Mouse (Mus musculus): ENCODE measurements at regions not wholly inside any gene's neighbourhood (a gene's known extent, or its start where the extent isn't known, plus 50 kb on each side); places are given as distances from the start of the nearest gene placed in this dataset.

GRCm38 (mm10) chr11:71944398-71945097, 92.8 kb downstream of the Aipl1 start (continued):
- TF ChIP-seq CHD1 (IDR thresholded peaks at IDR 0.05; ENCODE audit: low read depth, low read length) (no peak), SIN3A (IDR thresholded peaks at IDR 0.05; ENCODE audit: low read length) (no peak)

DNA sequence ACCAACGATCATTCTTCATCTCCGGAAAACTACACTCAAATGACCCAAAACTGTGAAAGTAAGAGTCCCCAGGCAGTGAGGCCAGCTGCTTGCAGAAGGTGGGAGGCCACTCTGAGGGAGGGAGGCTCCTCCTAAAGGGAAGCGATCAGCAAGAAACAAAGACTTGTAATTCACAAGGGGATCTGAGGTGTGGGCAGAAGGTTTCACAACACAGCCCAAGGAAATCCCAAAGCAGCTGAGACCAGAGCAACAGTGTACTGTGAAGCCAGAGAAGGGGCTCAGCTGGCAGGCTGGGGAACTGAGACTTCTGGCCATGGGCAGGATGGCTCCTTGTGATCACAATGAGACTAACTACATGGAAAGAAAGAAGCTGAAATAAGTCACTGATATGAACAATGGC, 93.8 kb downstream of the Aipl1 start:
- H3K27ac ChIP-seq (ENCODE audit: control insufficient read depth, low read depth, low read length), result no peak overlapping the region
- no peak overlapping the region for H3K4me3 ChIP-seq (ENCODE audit: control insufficient read depth in 1 of 2, insufficient read depth in 1 of 2, low read depth in 2 of 2, low read length in 2 of 2)
- no peaks in the 10 kb centered on the region for H3K4me1 ChIP-seq (ENCODE audit: control insufficient read depth in 1 of 2, insufficient read depth in 2 of 2, low read length in 2 of 2)
- H3K9ac ChIP-seq (ENCODE audit: control insufficient read depth, low read depth, low read length, poor library complexity, severe bottlenecking), result no peak overlapping the region
- no peaks in the 10 kb centered on the region for H3K27me3 ChIP-seq (ENCODE audit: control insufficient read depth in 1 of 2, insufficient read depth in 2 of 2, low read length in 2 of 2)
- H3K79me2 ChIP-seq (ENCODE audit: control insufficient read depth, insufficient read depth, low read length, poor library complexity), result no peaks in the 10 kb centered on the region
- no peak for TF ChIP-seq RCOR1 (IDR thresholded peaks at IDR 0.05; ENCODE audit: low read depth, low read length)
- TF ChIP-seq USF1 (IDR thresholded peaks at IDR 0.05; ENCODE audit: low read depth, low read length), result no peak
- no peak for TF ChIP-seq JUND (IDR thresholded peaks at IDR 0.05; ENCODE audit: low read depth, low read length)
- no peak for TF ChIP-seq MAZ (IDR thresholded peaks at IDR 0.05; ENCODE audit: low read depth, low read length)
- TF ChIP-seq CHD1 (IDR thresholded peaks at IDR 0.05; ENCODE audit: low read depth, low read length), result no peak
- no peak for TF ChIP-seq NELFE (IDR thresholded peaks at IDR 0.05; ENCODE audit: low read depth, low read length)
- no peak for TF ChIP-seq MXI1 (IDR thresholded peaks at IDR 0.05; ENCODE audit: low read depth, low read length)
- TF ChIP-seq MAX (IDR thresholded peaks at IDR 0.05; ENCODE audit: low read length), result no peak
- TF ChIP-seq MYB (IDR thresholded peaks at IDR 0.05; ENCODE audit: low read depth, low read length), result no peak
- no peak for TF ChIP-seq CTCF (IDR thresholded peaks at IDR 0.05 in 2 of 3, conservative IDR thresholded peaks at IDR 0.05 in 1 of 3; ENCODE audit: control insufficient read depth in 1 of 3, insufficient read depth in 1 of 3, low read depth in 2 of 3, low read length in 3 of 3, poor library complexity in 1 of 3, severe bottlenecking in 1 of 3)
- no peak for TF ChIP-seq GATA1 (IDR thresholded peaks at IDR 0.05; ENCODE audit: low read depth, low read length)
- no peak for DNase-seq (ENCODE audit: low read depth, low spot score)
- no peaks in the 10 kb centered on the region for H3K36me3 ChIP-seq (ENCODE audit: control insufficient read depth in 1 of 2, insufficient read depth in 2 of 2, low read length in 2 of 2)
- no peaks in the 10 kb centered on the region for H3K9me3 ChIP-seq (replicated peaks; ENCODE audit: insufficient read depth, low read length)

- H3K9ac ChIP-seq (ENCODE audit: control insufficient read depth, low read depth, low read length, poor library complexity, severe bottlenecking), result no peak overlapping the region
- DNase-seq (ENCODE audit: low read depth, low spot score), result no peak
- no peaks in the 10 kb centered on the region for H3K4me1 ChIP-seq (ENCODE audit: control insufficient read depth in 1 of 2, insufficient read depth in 2 of 2, low read length in 2 of 2)
- TF ChIP-seq EP300 (IDR thresholded peaks at IDR 0.05; ENCODE audit: low read depth in 1 of 2, low read length in 2 of 2) (no peak), TBP (IDR thresholded peaks at IDR 0.05; ENCODE audit: low read depth, low read length) (no peak), E2F4 (IDR thresholded peaks at IDR 0.05; ENCODE audit: borderline replicate concordance, low read depth, low read length) (no peak), POLR2AphosphoS5 (IDR thresholded peaks at IDR 0.05; ENCODE audit: borderline replicate concordance, low read depth, low read length) (no peak), MEF2A (IDR thresholded peaks at IDR 0.05; ENCODE audit: extremely low read depth, insufficient replicate concordance, low read depth, low read length, poor library complexity, severe bottlenecking) (no peak), ETS1 (IDR thresholded peaks at IDR 0.05; ENCODE audit: low read depth, low read length) (no peak), MAX (IDR thresholded peaks at IDR 0.05; ENCODE audit: low read length) (no peak), SIN3A (IDR thresholded peaks at IDR 0.05; ENCODE audit: low read length) (no peak), ZMIZ1 (IDR thresholded peaks at IDR 0.05; ENCODE audit: low read depth, low read length) (no peak)
- H3K4me3 ChIP-seq (ENCODE audit: control insufficient read depth in 1 of 2, insufficient read depth in 1 of 2, low read depth in 2 of 2, low read length in 2 of 2), result no peak overlapping the region
- H3K27me3 ChIP-seq (ENCODE audit: control insufficient read depth in 1 of 2, insufficient read depth in 2 of 2, low read length in 2 of 2), result no peaks in the 10 kb centered on the region
- no peak overlapping the region for H3K27ac ChIP-seq (ENCODE audit: control insufficient read depth, low read depth, low read length)
- H3K36me3 ChIP-seq (ENCODE audit: control insufficient read depth in 1 of 2, insufficient read depth in 2 of 2, low read length in 2 of 2), result no peaks in the 10 kb centered on the region
- no peaks in the 10 kb centered on the region for H3K9me3 ChIP-seq (replicated peaks; ENCODE audit: insufficient read depth, low read length)
- H3K79me2 ChIP-seq (ENCODE audit: control insufficient read depth, insufficient read depth, low read length, poor library complexity), result no peaks in the 10 kb centered on the region
These were observed 98.2 kb downstream of the Aipl1 start for GRCm38 (mm10) chr11:71939066-71939465.
